Mouse (Mus musculus) liver, adult 2 months (tissue): ENCODE data around the gene Pknox2. TPM values are rescaled to one million over a fixed set of nuclear protein-coding genes. Genes with fewer than 3 reads are reported as not detected.

ENCODE experiments used
- DNase-seq: peaks from one replicate; pipeline ENCODE4 v3.0.0-alpha.2; 2011; ENCODE audit warnings: low read depth, low spot score; ENCODE audit errors: extremely low read depth
- H3K27ac ChIP-seq: fragments of 200-500 bp; replicated peaks from 2 replicates; pipeline ENCODE4 v1.5.1; 2012; ENCODE audit warnings: low read depth, mild to moderate bottlenecking, control low read depth, inconsistent platforms, low read length; ENCODE audit not compliant: insufficient read depth
- H3K27me3 ChIP-seq: fragments of 200-500 bp; 2 replicates; pipeline ENCODE4 v1.6.1; 2012; ENCODE audit warnings: mild to moderate bottlenecking, moderate library complexity, low read length, inconsistent platforms; ENCODE audit not compliant: control insufficient read depth, insufficient read depth
- H3K36me3 ChIP-seq: fragments of 200-500 bp; 2 replicates; pipeline ENCODE4 v1.6.1; 2012; ENCODE audit warnings: low read length, inconsistent platforms; ENCODE audit not compliant: control insufficient read depth, insufficient read depth
- H3K4me1 ChIP-seq: fragments of 200-500 bp; 2 replicates; pipeline ENCODE4 v1.6.1; 2011; ENCODE audit warnings: low read length; ENCODE audit not compliant: control insufficient read depth, insufficient read depth
- H3K4me3 ChIP-seq: fragments of 200-500 bp; 2 replicates; pipeline ENCODE4 v1.5.1; 2011; ENCODE audit warnings: low read depth, mild to moderate bottlenecking, control low read depth, low read length, moderate library complexity; ENCODE audit not compliant: insufficient read depth
- H3K79me2 ChIP-seq: fragments of 200-500 bp; 2 replicates; pipeline ENCODE4 v1.6.1; 2012; ENCODE audit warnings: inconsistent platforms, mild to moderate bottlenecking, low read length, moderate library complexity; ENCODE audit not compliant: control insufficient read depth, insufficient read depth
- H3K9ac ChIP-seq: fragments of 200-500 bp; 2 replicates; pipeline ENCODE4 v1.6.1; 2012; ENCODE audit warnings: low read depth, mild to moderate bottlenecking, control low read depth, inconsistent platforms, low read length
- CTCF ChIP-seq: fragments of 200-500 bp; IDR thresholded peaks from 2 replicates; pipeline ENCODE4 v1.5.1; 2011; ENCODE audit warnings: low read depth, low read length, control low read depth
- POLR2A ChIP-seq: fragments of 200-500 bp; IDR thresholded peaks from 2 replicates; pipeline ENCODE4 v1.6.1; 2011; ENCODE audit warnings: low read length, control low read depth; ENCODE audit not compliant: insufficient read depth; ENCODE audit errors: extremely low read depth
- WGBS: fragments of 180-500 bp; shearing (Covaris S2); methylation state at CpG from one replicate; pipeline ENCODE4 v1.1.7; 2018; 5-methylcytosine and 5-hydroxymethylcytosine counted together
- polyA plus RNA-seq: library from polyadenylated mRNA; depleted of rRNA; stranded (reverse); fragments of >200 nt; gene quantifications from 2 replicates; pipeline ENCODE4 v1.2.3, GENCODE M21; 2012
- total RNA-seq: library from RNA; depleted of rRNA; stranded (reverse); fragments of >200 nt; gene quantifications from 2 replicates; pipeline ENCODE4 v1.2.3, GENCODE M21; 2014

The Pknox2 gene
- total and polyA plus RNA-seq, 2 experiments: 0.09 to 0.42 TPM

GRCm38 (mm10) chr9:36876313-36876712 is 270.9 kb downstream of the Pknox2 start:
- H3K4me1 ChIP-seq: no peaks in the 10 kb centered on the region

GRCm38 (mm10) chr9:36873796-36874195 is 273.4 kb downstream of the Pknox2 start:
- Histone ChIP-seq H3K4me1 (no peaks in the 10 kb centered on the region), H3K27ac (no peak overlapping the region), H3K27me3 (no peaks in the 10 kb centered on the region), H3K36me3 (no peaks in the 10 kb centered on the region), H3K79me2 (no peaks in the 10 kb centered on the region), H3K4me3 (no peak overlapping the region), H3K9ac (no peak overlapping the region)
- WGBS: 84% methylated on average over 2 of the region's 2 CpGs
- DNase-seq: no peak
- no peak for TF ChIP-seq CTCF
- TF ChIP-seq POLR2A: no peak

More at GRCm38 (mm10) chr9:36876313-36876712, 270.9 kb downstream of the Pknox2 start:
- WGBS: 90% methylated on average over 5 of the region's 5 CpGs
- H3K27me3 ChIP-seq: no peaks in the 10 kb centered on the region
- H3K27ac ChIP-seq: no peak overlapping the region
- no peak overlapping the region for H3K4me3 ChIP-seq
- no peaks in the 10 kb centered on the region for H3K79me2 ChIP-seq
- no peaks in the 10 kb centered on the region for H3K36me3 ChIP-seq
- no peak overlapping the region for H3K9ac ChIP-seq
- TF ChIP-seq POLR2A: no peak
- TF ChIP-seq CTCF: no peak
- no peak for DNase-seq

GRCm38 (mm10) chr9:36870263-36870662 is 276.9 kb downstream of the Pknox2 start:
- no peaks in the 10 kb centered on the region for H3K79me2 ChIP-seq
- DNase-seq: no peak
- H3K36me3 ChIP-seq: no peaks in the 10 kb centered on the region
- WGBS: 50% methylated on average over 1 of the region's 1 CpGs
- no peak overlapping the region for H3K9ac ChIP-seq
- no peak overlapping the region for H3K27ac ChIP-seq
- H3K4me3 ChIP-seq: no peak overlapping the region
- H3K27me3 ChIP-seq: no peaks in the 10 kb centered on the region
- TF ChIP-seq POLR2A (no peak), CTCF (no peak)
- no peaks in the 10 kb centered on the region for H3K4me1 ChIP-seq

GRCm38 (mm10) chr9:36868662-36869061 is 278.5 kb downstream of the Pknox2 start:
- no peaks in the 10 kb centered on the region for H3K36me3 ChIP-seq
- no peaks in the 10 kb centered on the region for H3K79me2 ChIP-seq
- DNase-seq: no peak
- H3K27ac ChIP-seq: no peak overlapping the region
- H3K4me1 ChIP-seq: peaks cover 4% of the 10 kb centered on the region; the same call in 1 of the 2 replicates
- no peak overlapping the region for H3K4me3 ChIP-seq
- H3K27me3 ChIP-seq: no peaks in the 10 kb centered on the region
- TF ChIP-seq POLR2A (no peak), CTCF (no peak)
- H3K9ac ChIP-seq: no peak overlapping the region
- 83% methylated on average over 6 of the region's 6 CpGs for WGBS

GRCm38 (mm10) chr9:36864862-36865813 is 282.1 kb downstream of the Pknox2 start:
- H3K9ac ChIP-seq: no peak overlapping the region
- TF ChIP-seq POLR2A: no peak
- no peak for TF ChIP-seq CTCF
- H3K4me1 ChIP-seq: peaks cover 7% of the 10 kb centered on the region; the same call in 1 of the 2 replicates
- H3K36me3 ChIP-seq: no peaks in the 10 kb centered on the region
- no peak for DNase-seq
- no peak overlapping the region for H3K27ac ChIP-seq
- no peaks in the 10 kb centered on the region for H3K79me2 ChIP-seq
- H3K4me3 ChIP-seq: no peak overlapping the region
- no peaks in the 10 kb centered on the region for H3K27me3 ChIP-seq
- WGBS: 72% methylated on average over 4 of the region's 4 CpGs

GRCm38 (mm10) chr9:36863694-36864093 is 283.5 kb downstream of the Pknox2 start:
- Histone ChIP-seq H3K4me3 (no peak overlapping the region), H3K79me2 (no peaks in the 10 kb centered on the region), H3K36me3 (no peaks in the 10 kb centered on the region), H3K9ac (no peak overlapping the region), H3K4me1 (peaks cover 7% of the 10 kb centered on the region; the same call in 1 of the 2 replicates), H3K27me3 (no peaks in the 10 kb centered on the region), H3K27ac (no peak overlapping the region)
- 32% methylated on average over 3 of the region's 3 CpGs for WGBS
- no peak for TF ChIP-seq POLR2A
- DNase-seq: peak; percentile 78
